Mouse (Mus musculus) neural tube, embryonic 14.5 days (tissue): ENCODE results near the gene Fkbp9. TPM values are rescaled to one million over a fixed set of nuclear protein-coding genes. Genes with fewer than 3 reads are reported as not detected.
"Not testable (repeated sequence)": the region's sequence is repeated elsewhere in the genome, so short reads cannot be mapped to it uniquely, and the experiment has no call there.

ENCODE experiments used
- ATAC-seq: fragments of 200-750 bp; cut with Nextera tagmentation; 2 replicates; pipeline ENCODE4 v1.8.0; 2017; ENCODE audit warnings: low read depth, mild to moderate bottlenecking, moderate TSS enrichment, moderate library complexity
- H3K27ac ChIP-seq: fragments of 300-500 bp; sonication (generic); 2 replicates; pipeline ENCODE4 v1.5.1; 2014; ENCODE audit warnings: low read depth, mild to moderate bottlenecking, control low read depth, low read length, moderate library complexity, mixed read lengths
- H3K27me3 ChIP-seq: fragments of 300-500 bp; sonication (generic); 2 replicates; pipeline ENCODE4 v1.6.1; 2014; ENCODE audit warnings: low read length; ENCODE audit not compliant: control insufficient read depth, insufficient read depth
- H3K36me3 ChIP-seq: fragments of 300-500 bp; sonication (generic); 2 replicates; pipeline ENCODE4 v1.6.1; 2014; ENCODE audit warnings: low read length, mixed read lengths; ENCODE audit not compliant: control insufficient read depth, insufficient read depth
- H3K4me1 ChIP-seq: fragments of 300-500 bp; sonication (generic); 2 replicates; pipeline ENCODE4 v1.6.1; 2014; ENCODE audit warnings: low read length; ENCODE audit not compliant: control insufficient read depth, insufficient read depth
- H3K4me2 ChIP-seq: fragments of 300-500 bp; sonication (generic); 2 replicates; pipeline ENCODE4 v1.6.1; 2014; ENCODE audit warnings: mild to moderate bottlenecking, low read depth, low read length, control low read depth
- H3K4me3 ChIP-seq: fragments of 300-500 bp; sonication (generic); 2 replicates; pipeline ENCODE4 v1.5.1; 2014; ENCODE audit warnings: low read depth, low read length, control low read depth, mixed read lengths
- H3K9ac ChIP-seq: fragments of 300-500 bp; sonication (generic); replicated peaks from 2 replicates; pipeline ENCODE4 v1.6.1; 2014; ENCODE audit warnings: low read depth, mild to moderate bottlenecking, control low read depth, low read length, mixed read lengths
- H3K9me3 ChIP-seq: fragments of 300-500 bp; sonication (generic); 2 replicates; pipeline ENCODE4 v1.6.1; 2016; ENCODE audit warnings: low read length; ENCODE audit not compliant: control insufficient read depth
- WGBS: fragments of 180-500 bp; shearing (Covaris S2); extraction: QIAGEN DNeasy Blood & Tissue Kit; methylation state at CpG from one replicate; pipeline ENCODE4 v1.1.7; 2014; 5-methylcytosine and 5-hydroxymethylcytosine counted together
- polyA plus RNA-seq: library from polyadenylated mRNA; unstranded; fragments of >200 nt; fragmentation: Nextera tagmentation; extraction: Ambion mirVana; gene quantifications from 2 replicates; pipeline ENCODE4 v1.2.1, GENCODE M21; 2014

Fkbp9 gene
- polyA plus RNA-seq, 1 experiment from 2014 or later, result 20.2 TPM

DNA sequence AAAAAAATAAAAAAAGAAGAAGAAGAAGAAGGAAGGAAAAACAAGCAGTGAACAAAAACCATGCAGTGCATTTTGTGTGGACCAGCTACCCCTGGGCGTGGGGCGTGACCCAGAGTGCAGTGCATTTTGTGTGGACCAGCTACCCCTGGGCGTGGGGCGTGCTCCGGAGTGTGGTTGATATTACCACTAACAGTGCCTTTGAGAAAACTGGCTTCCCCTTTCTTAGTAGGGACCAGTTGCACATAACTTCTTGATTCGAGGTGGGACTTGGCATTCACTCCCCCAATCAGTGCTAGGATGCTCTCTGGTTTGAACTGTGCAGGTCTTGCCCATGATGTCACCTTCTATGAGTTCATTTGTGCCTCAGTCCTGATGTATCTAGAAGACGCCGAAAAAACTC is 22.9 kb downstream of the Fkbp9 start:
- no peak overlapping the region for H3K4me3 ChIP-seq
- no peak overlapping the region for H3K4me2 ChIP-seq
- H3K27me3 ChIP-seq, result no peaks in the 10 kb centered on the region
- 96% methylated on average over 8 of the region's 8 CpGs for WGBS
- no peak for ATAC-seq
- H3K27ac ChIP-seq, result no peak overlapping the region
- no peaks in the 10 kb centered on the region for H3K36me3 ChIP-seq
- H3K4me1 ChIP-seq, result no peaks in the 10 kb centered on the region
- no peak overlapping the region for H3K9ac ChIP-seq
- H3K9me3 ChIP-seq, result no peaks in the 10 kb centered on the region

DNA sequence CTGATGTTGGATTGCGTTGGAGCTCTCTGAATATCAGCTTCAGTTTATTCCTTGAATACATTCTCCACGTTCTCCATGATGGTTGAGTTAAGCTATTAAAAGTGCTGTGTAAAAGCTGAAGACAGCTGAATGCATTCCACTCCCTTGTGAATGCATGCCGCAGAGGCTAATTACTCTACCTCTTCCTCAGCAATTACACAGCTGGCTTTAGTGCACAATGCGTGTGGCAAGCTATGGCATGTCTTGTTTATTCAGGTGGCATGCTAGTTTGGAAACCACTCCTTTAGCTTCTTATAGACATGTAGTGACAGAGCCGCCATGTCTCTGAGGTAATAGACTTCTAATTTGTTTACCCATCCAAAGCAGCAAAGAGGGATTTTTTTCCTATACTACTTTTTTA is 24.9 kb downstream of the Fkbp9 start:
- Histone ChIP-seq H3K27ac (no peak overlapping the region), H3K4me1 (no peaks in the 10 kb centered on the region), H3K4me2 (no peak overlapping the region), H3K4me3 (no peak overlapping the region), H3K27me3 (no peaks in the 10 kb centered on the region), H3K9me3 (no peaks in the 10 kb centered on the region), H3K36me3 (no peaks in the 10 kb centered on the region), H3K9ac (no peak overlapping the region)
- WGBS, result 62% methylated on average over 5 of the region's 5 CpGs
- ATAC-seq, result no peak

DNA sequence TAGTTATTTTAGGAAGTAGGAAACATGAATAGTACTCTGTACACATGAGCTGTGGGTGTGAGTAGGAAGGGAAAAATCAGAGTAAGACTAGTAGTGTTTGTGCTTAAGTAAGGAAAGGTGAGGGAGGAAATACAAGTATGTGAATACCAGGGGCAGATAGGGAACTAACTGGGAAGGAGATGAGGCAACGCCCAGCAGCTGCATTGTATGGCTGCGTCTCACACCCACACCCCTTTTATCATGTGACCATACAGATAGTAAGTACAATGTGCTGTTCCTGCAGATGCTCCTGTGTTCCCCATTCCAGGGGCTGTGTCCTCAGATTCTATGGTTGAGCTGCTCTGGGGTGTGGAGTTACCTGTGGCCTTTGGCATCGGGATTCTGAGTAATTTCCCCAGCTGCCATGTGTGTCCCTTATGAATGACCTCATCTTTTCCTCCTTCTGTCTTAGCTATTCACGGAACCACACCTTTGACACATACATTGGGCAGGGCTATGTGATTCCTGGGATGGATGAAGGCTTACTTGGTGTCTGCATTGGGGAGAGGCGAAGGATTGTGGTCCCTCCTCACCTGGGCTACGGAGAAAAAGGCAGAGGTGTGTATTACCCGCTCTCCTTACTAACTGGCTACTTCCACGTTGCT is 28.5 kb downstream of the Fkbp9 start:
- Histone ChIP-seq H3K9ac (no peak overlapping the region), H3K4me1 (no peaks in the 10 kb centered on the region), H3K4me3 (no peak overlapping the region), H3K4me2 (no peak overlapping the region), H3K36me3 (no peaks in the 10 kb centered on the region), H3K27me3 (no peaks in the 10 kb centered on the region), H3K9me3 (no peaks in the 10 kb centered on the region), H3K27ac (no peak overlapping the region)
- no peak for ATAC-seq
- WGBS, result 92% methylated on average over 8 of the region's 8 CpGs

DNA sequence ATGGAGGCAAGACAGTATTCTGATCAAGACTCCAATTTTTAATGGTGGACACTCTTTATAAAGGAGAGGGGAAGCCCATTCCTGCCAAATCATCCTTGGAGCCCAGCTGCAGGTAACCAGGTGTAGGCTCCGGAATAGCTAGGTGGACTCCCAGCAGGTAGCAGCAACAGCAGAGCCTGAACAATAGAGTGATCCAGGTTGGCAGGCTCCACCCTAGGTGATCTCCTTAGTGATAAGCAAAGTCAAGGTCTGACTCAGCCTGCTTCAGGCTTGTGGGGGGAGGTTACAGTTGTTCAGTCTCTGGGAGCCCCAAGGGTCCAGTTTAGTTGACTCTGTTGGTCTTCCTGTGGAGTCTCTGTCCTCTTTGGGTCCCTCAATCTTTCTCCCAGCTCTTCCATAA is 35.0 kb downstream of the Fkbp9 start:
- not testable (repeated sequence) for H3K9me3 ChIP-seq, H3K36me3 ChIP-seq, H3K4me1 ChIP-seq, H3K4me2 ChIP-seq, H3K9ac ChIP-seq, H3K4me3 ChIP-seq, ATAC-seq, H3K27me3 ChIP-seq, H3K27ac ChIP-seq
- 100% methylated on average over 1 of the region's 1 CpGs for WGBS

GRCm38 (mm10) chr6:56868565-56868964 is 36.7 kb downstream of the Fkbp9 start:
- Histone ChIP-seq H3K9me3 (no peaks in the 10 kb centered on the region), H3K9ac (no peak overlapping the region), H3K4me3 (no peak overlapping the region), H3K4me1 (no peaks in the 10 kb centered on the region), H3K27ac (no peak overlapping the region), H3K4me2 (no peak overlapping the region), H3K36me3 (no peaks in the 10 kb centered on the region), H3K27me3 (no peaks in the 10 kb centered on the region)
- ATAC-seq, result no peak
- WGBS, result 88% methylated on average over 8 of the region's 8 CpGs

- no peak overlapping the region for H3K4me3 ChIP-seq
- no peak overlapping the region for H3K9ac ChIP-seq
- H3K27me3 ChIP-seq, result no peaks in the 10 kb centered on the region
- no peak overlapping the region for H3K4me2 ChIP-seq
- H3K36me3 ChIP-seq, result no peaks in the 10 kb centered on the region
- no peak for ATAC-seq
- H3K4me1 ChIP-seq, result no peaks in the 10 kb centered on the region
- no peaks in the 10 kb centered on the region for H3K9me3 ChIP-seq
- H3K27ac ChIP-seq, result no peak overlapping the region
- 91% methylated on average over 2 of the region's 2 CpGs for WGBS
These were observed 38.2 kb downstream of the Fkbp9 start for GRCm38 (mm10) chr6:56870027-56870426.

- Histone ChIP-seq H3K4me1 (no peaks in the 10 kb centered on the region), H3K27me3 (no peaks in the 10 kb centered on the region), H3K4me3 (no peak overlapping the region), H3K36me3 (0 out of 2 replicates have a peak, but pooled peaks cover 10% of the 10 kb centered on the region), H3K9me3 (no peaks in the 10 kb centered on the region), H3K4me2 (no peak overlapping the region), H3K27ac (no peak overlapping the region), H3K9ac (no peak overlapping the region)
- ATAC-seq, result no peak
- WGBS, result 90% methylated on average over 4 of the region's 4 CpGs
These were observed 45.0 kb downstream of the Fkbp9 start for GRCm38 (mm10) chr6:56876870-56877269.

GRCm38 (mm10) chr6:56877985-56878384 is 46.1 kb downstream of the Fkbp9 start:
- no peak for ATAC-seq
- Histone ChIP-seq H3K27me3 (no peaks in the 10 kb centered on the region), H3K9ac (no peak overlapping the region), H3K4me3 (no peak overlapping the region), H3K4me2 (no peak overlapping the region), H3K36me3 (0 out of 2 replicates have a peak, but pooled peaks cover 14% of the 10 kb centered on the region), H3K9me3 (no peaks in the 10 kb centered on the region), H3K4me1 (no peaks in the 10 kb centered on the region), H3K27ac (no peak overlapping the region)
- 96% methylated on average over 8 of the region's 8 CpGs for WGBS

GRCm38 (mm10) chr6:56879352-56879955 is 47.6 kb downstream of the Fkbp9 start:
- WGBS, result 92% methylated on average over 1 of the region's 1 CpGs
- H3K36me3 ChIP-seq, result 0 out of 2 replicates have a peak, but pooled peaks cover 14% of the 10 kb centered on the region
- H3K4me1 ChIP-seq, result no peaks in the 10 kb centered on the region
- no peak overlapping the region for H3K9ac ChIP-seq
- no peak overlapping the region for H3K4me2 ChIP-seq
- no peak overlapping the region for H3K27ac ChIP-seq
- H3K4me3 ChIP-seq, result no peak overlapping the region
- no peaks in the 10 kb centered on the region for H3K27me3 ChIP-seq
- no peak for ATAC-seq
- no peaks in the 10 kb centered on the region for H3K9me3 ChIP-seq
